Mouse (Mus musculus) liver, embryonic 14.5 days (tissue): ENCODE data around the gene Tle1. TPM values are rescaled to one million over a fixed set of nuclear protein-coding genes. Genes with fewer than 3 reads are reported as not detected.

Experiments used
- ATAC-seq: fragments of 200-750 bp; cut with Nextera tagmentation; 2 replicates; pipeline ENCODE4 v1.8.0; 2017; ENCODE audit warnings: moderate number of reproducible peaks, mild to moderate bottlenecking, moderate library complexity; ENCODE audit not compliant: insufficient read depth
- DNase-seq, 3 experiments: peaks; one replicate each; pipeline ENCODE4 v3.0.0-alpha.2; 2012 to 2013; ENCODE audit warnings: low read depth in 3 of 3, low spot score in 3 of 3
- H3K27ac ChIP-seq: fragments of 300-500 bp; sonication (generic); 2 replicates; pipeline ENCODE4 v1.5.1; 2014; ENCODE audit warnings: moderate library complexity, mild to moderate bottlenecking, control low read depth, inconsistent platforms
- H3K27me3 ChIP-seq: fragments of 300-500 bp; sonication (generic); 2 replicates; pipeline ENCODE4 v1.6.1; 2014; ENCODE audit warnings: mild to moderate bottlenecking, low read length, moderate library complexity; ENCODE audit not compliant: control insufficient read depth, insufficient read depth
- H3K36me3 ChIP-seq: fragments of 300-500 bp; sonication (generic); replicated peaks from 2 replicates; pipeline ENCODE4 v1.6.1; 2014; ENCODE audit warnings: low read depth; ENCODE audit not compliant: control insufficient read depth, insufficient read depth
- H3K4me1 ChIP-seq, 2 experiments: fragments of 200-500 bp in 1 of 2; fragments of 300-500 bp in 1 of 2; sonication (generic) in 1 of 2; replicated peaks; 2 replicates each; pipeline ENCODE4 v1.6.1; 2012 to 2014; ENCODE audit warnings: antibody characterized with exemption in 1 of 2, inconsistent platforms in 1 of 2, low read length in 1 of 2; ENCODE audit not compliant: control insufficient read depth in 2 of 2, insufficient read depth in 2 of 2
- H3K4me2 ChIP-seq: fragments of 300-500 bp; sonication (generic); 2 replicates; pipeline ENCODE4 v1.6.1; 2014; ENCODE audit warnings: low read depth, mild to moderate bottlenecking, control low read depth, moderate library complexity
- H3K4me3 ChIP-seq, 2 experiments: fragments of 200-500 bp in 1 of 2; fragments of 300-500 bp in 1 of 2; sonication (generic) in 1 of 2; 2 replicates each; pipeline ENCODE4 v1.5.1; 2012 to 2014; ENCODE audit warnings: low read depth in 2 of 2, low read length in 2 of 2, mild to moderate bottlenecking in 2 of 2, control low read depth in 1 of 2, inconsistent platforms in 1 of 2, moderate library complexity in 1 of 2; ENCODE audit not compliant: insufficient read depth in 1 of 2
- H3K9ac ChIP-seq: fragments of 300-500 bp; sonication (generic); replicated peaks from 2 replicates; pipeline ENCODE4 v1.6.1; 2014; ENCODE audit warnings: mild to moderate bottlenecking, control low read depth, moderate library complexity
- H3K9me3 ChIP-seq: fragments of 300-500 bp; sonication (generic); 2 replicates; pipeline ENCODE4 v1.6.1; 2016; ENCODE audit warnings: low read length, mixed read lengths; ENCODE audit not compliant: control insufficient read depth
- CTCF ChIP-seq: IDR thresholded peaks from 2 replicates; pipeline ENCODE4 v1.5.1; 2016; ENCODE audit warnings: antibody characterized with exemption, low read depth, control low read depth
- EP300 ChIP-seq: IDR thresholded peaks from 2 replicates; pipeline ENCODE4 v1.6.1; 2016; ENCODE audit warnings: antibody characterized with exemption, low read depth
- WGBS: fragments of 180-500 bp; shearing (Covaris S2); extraction: QIAGEN DNeasy Blood & Tissue Kit; methylation state at CpG from one replicate; pipeline ENCODE4 v1.1.7; 2014; ENCODE audit not compliant: insufficient replicate concordance; 5-methylcytosine and 5-hydroxymethylcytosine counted together
- polyA plus RNA-seq, 2 experiments: library from polyadenylated mRNA; depleted of rRNA in 1 of 2; stranded (reverse) in 1 of 2; unstranded in 1 of 2; fragments of >200 nt; fragmentation: Nextera tagmentation in 1 of 2; extraction: Ambion mirVana in 1 of 2; gene quantifications; 2 replicates each; pipeline versions ENCODE4 v1.2.1 to v1.2.3; 2012 to 2014

Tle1 gene
- polyA plus RNA-seq, 2 experiments: 5.8 to 9.1 TPM

DNA sequence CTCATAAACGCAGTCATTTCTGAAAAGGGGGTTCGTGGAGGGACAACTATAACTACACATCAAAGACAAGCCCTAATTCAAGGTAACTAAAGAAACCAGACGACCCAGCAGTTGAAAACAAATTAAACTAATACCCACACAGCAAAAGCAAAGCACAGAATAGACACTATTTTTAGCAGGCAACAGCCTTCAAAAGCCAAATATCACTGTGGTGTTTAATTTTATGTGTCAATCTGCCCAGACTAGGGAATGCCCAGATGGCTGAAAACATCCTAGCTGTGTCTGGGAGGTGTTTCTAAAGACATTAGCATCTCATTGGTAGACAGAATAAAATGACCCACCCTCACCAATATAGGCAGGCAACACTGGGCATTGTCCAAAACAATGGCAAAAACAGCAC is 68.1 kb downstream of the Tle1 start:
- Histone ChIP-seq H3K9ac (no peak overlapping the region), H3K9me3 (no peaks in the 10 kb centered on the region), H3K27ac (no peak overlapping the region), H3K4me1 (no peaks in the 10 kb centered on the region), H3K36me3 (no peaks in the 10 kb centered on the region; the same call in 1 of the 2 replicates), H3K4me2 (no peak overlapping the region), H3K27me3 (no peaks in the 10 kb centered on the region), H3K4me3 (no peak overlapping the region)
- 65% methylated on average over 3 of the region's 3 CpGs for WGBS
- DNase-seq (no peak), ATAC-seq (no peak)
- no peak for TF ChIP-seq EP300
- TF ChIP-seq CTCF: no peak

GRCm38 (mm10) chr4:72127596-72127995 is 73.1 kb downstream of the Tle1 start:
- Histone ChIP-seq H3K9me3 (no peaks in the 10 kb centered on the region), H3K4me1 (no peaks in the 10 kb centered on the region; a peak in 1 of 4 replicates), H3K4me2 (no peak overlapping the region), H3K4me3 (no peak overlapping the region), H3K36me3 (no peaks in the 10 kb centered on the region), H3K27me3 (no peaks in the 10 kb centered on the region), H3K9ac (no peak overlapping the region), H3K27ac (no peak overlapping the region)
- no peak for TF ChIP-seq EP300
- no peak for TF ChIP-seq CTCF
- ATAC-seq (no peak), DNase-seq (no peak)
- 69% methylated on average over 2 of the region's 2 CpGs for WGBS

DNA sequence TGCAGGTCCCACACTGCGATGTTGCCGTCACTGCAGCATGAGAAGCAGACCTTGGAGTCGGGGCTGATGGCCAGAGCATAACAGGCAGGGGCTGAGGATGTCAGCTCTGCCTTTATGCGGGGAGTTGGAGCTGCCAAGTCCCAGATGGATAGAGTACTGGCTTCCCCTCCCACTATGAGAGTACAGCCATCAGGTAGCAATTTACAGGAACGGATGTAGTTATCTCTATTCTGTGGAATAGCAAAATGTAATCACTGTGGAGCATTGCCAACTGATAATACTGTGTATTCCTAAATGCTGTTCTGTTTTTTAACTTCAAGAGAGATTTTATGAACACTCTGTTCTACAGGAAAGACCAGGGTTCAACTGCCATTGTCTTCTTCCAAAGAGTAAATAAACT is 75.9 kb downstream of the Tle1 start:
- H3K27me3 ChIP-seq: no peaks in the 10 kb centered on the region
- no peak overlapping the region for H3K9ac ChIP-seq
- H3K4me2 ChIP-seq: no peak overlapping the region
- no peaks in the 10 kb centered on the region for H3K9me3 ChIP-seq
- 72% methylated on average over 5 of the region's 5 CpGs for WGBS
- ATAC-seq (no peak), DNase-seq (no peak)
- no peak overlapping the region for H3K27ac ChIP-seq
- H3K36me3 ChIP-seq: no peaks in the 10 kb centered on the region
- TF ChIP-seq EP300 (no peak), CTCF (no peak)
- H3K4me1 ChIP-seq: peaks cover 0 to 5% of the 10 kb centered on the region in 2 experiments; a peak in 1 of 4 replicates
- H3K4me3 ChIP-seq: no peak overlapping the region

GRCm38 (mm10) chr4:72122837-72123236 is 77.9 kb downstream of the Tle1 start:
- 40% methylated on average over 1 of the region's 1 CpGs for WGBS
- no peak for DNase-seq
- Histone ChIP-seq H3K36me3 (no peaks in the 10 kb centered on the region), H3K9me3 (no peaks in the 10 kb centered on the region), H3K4me3 (no peak overlapping the region), H3K4me1 (peaks cover 0 to 5% of the 10 kb centered on the region in 2 experiments; a peak in 1 of 4 replicates), H3K4me2 (no peak overlapping the region), H3K27me3 (no peaks in the 10 kb centered on the region), H3K9ac (no peak overlapping the region), H3K27ac (no peak overlapping the region)
- no peak for TF ChIP-seq CTCF
- no peak for TF ChIP-seq EP300
- 0 out of 2 replicates have a peak, but pooled peaks have one; percentile 28 for ATAC-seq

GRCm38 (mm10) chr4:72122343-72122742 is 78.4 kb downstream of the Tle1 start:
- no peak overlapping the region for H3K4me3 ChIP-seq
- DNase-seq: peak in 1 of 3 experiments; percentile 0
- ATAC-seq: peak; percentile 48; the same call in 1 of the 2 replicates
- peaks cover 0 to 5% of the 10 kb centered on the region in 2 experiments; a peak in 1 of 4 replicates for H3K4me1 ChIP-seq
- H3K27ac ChIP-seq: no peak overlapping the region
- no peak overlapping the region for H3K4me2 ChIP-seq
- H3K9ac ChIP-seq: no peak overlapping the region
- no peak for TF ChIP-seq CTCF
- no peaks in the 10 kb centered on the region for H3K9me3 ChIP-seq
- WGBS: 39% methylated on average over 2 of the region's 2 CpGs
- H3K36me3 ChIP-seq: no peaks in the 10 kb centered on the region
- H3K27me3 ChIP-seq: no peaks in the 10 kb centered on the region
